Mouse (Mus musculus) myocyte (in vitro differentiated cells): Measurements from ENCODE around the gene 4933427D14Rik.

Experiments used
- CEBPB ChIP-seq: IDR thresholded peaks from 2 replicates; pipeline ENCODE4 v1.6.1; 2011; ENCODE audit warnings: mild to moderate bottlenecking, moderate library complexity; ENCODE audit not compliant: poor library complexity, insufficient read depth, severe bottlenecking
- E2F4 ChIP-seq: IDR thresholded peaks from one replicate; pipeline ENCODE4 v1.6.1; 2011; ENCODE audit warnings: mild to moderate bottlenecking, control low read depth, moderate library complexity; ENCODE audit not compliant: insufficient read depth
- MAX ChIP-seq: IDR thresholded peaks from one replicate; pipeline ENCODE4 v1.6.1; 2011; ENCODE audit warnings: low read depth, mild to moderate bottlenecking, control low read depth
- MYOD1 ChIP-seq, 3 experiments: IDR thresholded peaks; one replicate each; pipeline ENCODE4 v1.6.1; 2011; ENCODE audit warnings: control low read depth in 2 of 3, low read depth in 2 of 3, mild to moderate bottlenecking in 2 of 3, moderate library complexity in 1 of 3; ENCODE audit not compliant: insufficient read length in 2 of 3, control insufficient read depth in 1 of 3
- MYOG ChIP-seq, 3 experiments: IDR thresholded peaks; one replicate each; pipeline ENCODE4 v1.6.1; 2011; ENCODE audit warnings: control low read depth in 2 of 3, low read depth in 2 of 3, mild to moderate bottlenecking in 2 of 3; ENCODE audit not compliant: insufficient read length in 2 of 3, control insufficient read depth in 1 of 3, insufficient read depth in 1 of 3
- POLR2A ChIP-seq: IDR thresholded peaks from one replicate; pipeline ENCODE4 v1.6.1; 2011; ENCODE audit warnings: low read depth, mild to moderate bottlenecking, control low read depth, moderate library complexity; ENCODE audit not compliant: insufficient read length
- POLR2AphosphoS2 ChIP-seq: IDR thresholded peaks from one replicate; pipeline ENCODE4 v1.6.1; 2011; ENCODE audit warnings: low read depth, control low read depth; ENCODE audit not compliant: insufficient read length
- REST ChIP-seq: IDR thresholded peaks from one replicate; pipeline ENCODE4 v1.6.1; 2011; ENCODE audit warnings: mild to moderate bottlenecking, control low read depth, moderate library complexity; ENCODE audit not compliant: insufficient read depth, insufficient read length
- TCF12 ChIP-seq: IDR thresholded peaks from one replicate; pipeline ENCODE4 v1.6.1; 2011; ENCODE audit warnings: mild to moderate bottlenecking, control low read depth; ENCODE audit not compliant: poor library complexity, insufficient read depth, severe bottlenecking
- TCF3 ChIP-seq: IDR thresholded peaks from one replicate; pipeline ENCODE4 v1.6.1; 2011; ENCODE audit warnings: low read depth, control low read depth; ENCODE audit not compliant: insufficient read length
- USF1 ChIP-seq: IDR thresholded peaks from one replicate; pipeline ENCODE4 v1.6.1; 2011; ENCODE audit warnings: low read depth, mild to moderate bottlenecking, control low read depth, moderate library complexity

- TF ChIP-seq MAX = no peak
- no peak for TF ChIP-seq USF1
- TF ChIP-seq POLR2A = no peak
- TF ChIP-seq POLR2AphosphoS2 = no peak
- TF ChIP-seq CEBPB = no peak
- no peak for TF ChIP-seq REST
- no peak for TF ChIP-seq MYOG (IDR thresholded peaks at IDR 0.05; ENCODE audit: control insufficient read depth in 1 of 3, insufficient read depth in 1 of 3, insufficient read length in 2 of 3, low read depth in 2 of 3)
- no peak for TF ChIP-seq TCF12
- no peak for TF ChIP-seq E2F4
- no peak for TF ChIP-seq TCF3
- no peak for TF ChIP-seq MYOD1 (IDR thresholded peaks at IDR 0.05; ENCODE audit: control insufficient read depth in 1 of 3, insufficient read length in 2 of 3, low read depth in 2 of 3)
Observed at GRCm38 (mm10) chr11:72104223-72104622, 103.0 kb downstream of the 4933427D14Rik start.
